Mouse (Mus musculus) embryonic facial prominence, embryonic 15.5 days (tissue): ENCODE results near the gene Cdk17. TPM values are rescaled to one million over a fixed set of nuclear protein-coding genes. Genes with fewer than 3 reads are reported as not detected.

Source experiments
- ATAC-seq: fragments of 200-750 bp; cut with Nextera tagmentation; 2 replicates; pipeline ENCODE4 v1.8.0; 2017; ENCODE audit warnings: low read depth, moderate TSS enrichment; ENCODE audit not compliant: insufficient number of reproducible peaks, low FRiP score, low TSS enrichment
- H3K27ac ChIP-seq: fragments of 300-500 bp; sonication (generic); replicated peaks from 2 replicates; pipeline ENCODE4 v1.5.1; 2015; ENCODE audit warnings: mild to moderate bottlenecking, inconsistent platforms
- H3K27me3 ChIP-seq: fragments of 300-500 bp; sonication (generic); 2 replicates; pipeline ENCODE4 v1.6.1; 2015; ENCODE audit warnings: inconsistent platforms
- H3K36me3 ChIP-seq: fragments of 300-500 bp; sonication (generic); 2 replicates; pipeline ENCODE4 v1.6.1; 2015; ENCODE audit warnings: mild to moderate bottlenecking, inconsistent platforms
- H3K4me1 ChIP-seq: fragments of 300-500 bp; sonication (generic); 2 replicates; pipeline ENCODE4 v1.6.1; 2015; ENCODE audit warnings: inconsistent platforms
- H3K4me2 ChIP-seq: fragments of 300-500 bp; sonication (generic); replicated peaks from 2 replicates; pipeline ENCODE4 v1.6.1; 2015; ENCODE audit warnings: mild to moderate bottlenecking, inconsistent platforms
- H3K4me3 ChIP-seq: fragments of 300-500 bp; sonication (generic); replicated peaks from 2 replicates; pipeline ENCODE4 v1.5.1; 2015; ENCODE audit warnings: mild to moderate bottlenecking, inconsistent platforms
- H3K9ac ChIP-seq: fragments of 300-500 bp; sonication (generic); 2 replicates; pipeline ENCODE4 v1.6.1; 2015; ENCODE audit warnings: inconsistent platforms
- H3K9me3 ChIP-seq: fragments of 300-500 bp; sonication (generic); replicated peaks from 2 replicates; pipeline ENCODE4 v1.6.1; 2016; ENCODE audit warnings: inconsistent platforms
- WGBS: fragments of 180-500 bp; shearing (Covaris S2); methylation state at CpG from one replicate; pipeline ENCODE4 v1.1.7; 2015; 5-methylcytosine and 5-hydroxymethylcytosine counted together
- polyA plus RNA-seq: library from polyadenylated mRNA; unstranded; fragments of >200 nt; fragmentation: Nextera tagmentation; extraction: Ambion mirVana; gene quantifications from 2 replicates; pipeline ENCODE4 v1.2.1, GENCODE M21; 2015

Gene Cdk17
- polyA plus RNA-seq, 1 experiment from 2014 or later = 16.8 TPM

DNA sequence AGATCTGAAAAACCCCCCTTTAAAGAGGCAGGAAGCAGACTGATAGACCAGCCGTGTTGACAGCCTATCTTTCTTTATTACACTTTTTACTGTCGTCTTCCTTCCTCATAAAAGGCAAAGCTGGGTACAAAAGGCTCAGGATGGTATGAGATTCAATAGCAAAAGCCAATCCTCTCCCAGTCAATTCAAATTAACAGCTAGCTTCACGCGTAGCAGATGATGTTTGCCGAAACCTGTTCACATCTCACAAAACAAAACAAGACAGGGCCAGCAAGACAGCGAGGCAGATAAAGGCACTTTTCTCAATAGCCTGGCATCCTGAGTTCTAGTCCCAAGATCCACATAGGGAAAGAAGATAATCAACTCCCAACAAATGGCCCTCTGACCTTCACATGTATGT, 128.7 kb downstream of the Cdk17 start:
- ATAC-seq = no peak
- Histone ChIP-seq H3K27me3 (no peaks in the 10 kb centered on the region), H3K9ac (no peak overlapping the region), H3K27ac (no peak overlapping the region), H3K4me1 (peaks cover 26% of the 10 kb centered on the region), H3K4me3 (no peak overlapping the region), H3K36me3 (peaks cover 2% of the 10 kb centered on the region; the same call in 1 of the 2 replicates), H3K4me2 (no peak overlapping the region), H3K9me3 (no peaks in the 10 kb centered on the region)
- WGBS = 71% methylated on average over 6 of the region's 6 CpGs

DNA sequence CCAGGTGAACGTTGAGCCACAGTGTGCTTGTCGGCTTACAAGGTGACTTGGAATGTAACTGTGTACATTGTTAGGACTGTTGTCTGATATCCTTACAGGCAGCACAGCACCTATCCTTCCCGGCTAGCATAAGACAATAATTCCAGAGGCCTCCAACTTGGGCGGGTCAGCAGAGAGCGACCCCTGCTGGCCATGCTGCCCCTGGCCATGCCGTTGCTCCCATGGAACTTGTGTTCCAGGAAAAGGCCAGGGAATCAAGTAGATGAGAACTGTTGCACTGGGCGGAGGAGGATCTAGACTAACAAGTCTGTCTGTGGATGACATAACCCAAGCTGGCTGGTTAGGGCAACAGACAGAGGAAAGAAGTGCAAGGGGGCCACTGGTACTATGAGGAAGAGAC, 130.7 kb downstream of the Cdk17 start:
- Histone ChIP-seq H3K4me2 (no peak overlapping the region), H3K4me3 (no peak overlapping the region), H3K9me3 (no peaks in the 10 kb centered on the region), H3K27me3 (no peaks in the 10 kb centered on the region), H3K4me1 (peaks cover 37% of the 10 kb centered on the region), H3K27ac (no peak overlapping the region), H3K36me3 (no peaks in the 10 kb centered on the region), H3K9ac (no peak overlapping the region)
- no peak for ATAC-seq
- WGBS = 42% methylated on average over 7 of the region's 7 CpGs

DNA sequence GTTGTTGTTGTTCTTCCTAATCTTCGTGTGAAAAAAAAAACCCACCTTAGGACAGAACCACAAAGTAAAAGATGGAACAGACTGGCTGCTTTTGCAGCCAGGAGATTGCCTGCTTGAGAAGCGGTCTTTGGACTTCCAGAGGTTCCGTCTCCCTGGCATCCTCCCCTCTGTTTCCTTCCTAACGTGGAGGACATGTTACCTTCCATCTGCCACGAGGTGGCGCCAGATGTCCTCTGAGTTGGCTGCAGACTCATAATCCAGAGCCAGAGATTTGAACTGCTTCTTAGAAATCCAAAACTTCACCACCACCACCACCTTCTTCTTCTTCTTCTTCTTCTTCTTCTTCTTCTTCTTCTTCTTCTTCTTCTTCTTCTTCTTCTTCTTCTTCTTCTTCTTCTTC, 131.2 kb downstream of the Cdk17 start:
- 6% methylated on average over 6 of the region's 6 CpGs for WGBS
- no peaks in the 10 kb centered on the region for H3K9me3 ChIP-seq
- H3K4me1 ChIP-seq = peaks cover 32% of the 10 kb centered on the region
- no peak overlapping the region for H3K4me2 ChIP-seq
- H3K36me3 ChIP-seq = no peaks in the 10 kb centered on the region
- no peak overlapping the region for H3K9ac ChIP-seq
- ATAC-seq = no peak
- H3K27ac ChIP-seq = no peak overlapping the region
- no peaks in the 10 kb centered on the region for H3K27me3 ChIP-seq
- no peak overlapping the region for H3K4me3 ChIP-seq

DNA sequence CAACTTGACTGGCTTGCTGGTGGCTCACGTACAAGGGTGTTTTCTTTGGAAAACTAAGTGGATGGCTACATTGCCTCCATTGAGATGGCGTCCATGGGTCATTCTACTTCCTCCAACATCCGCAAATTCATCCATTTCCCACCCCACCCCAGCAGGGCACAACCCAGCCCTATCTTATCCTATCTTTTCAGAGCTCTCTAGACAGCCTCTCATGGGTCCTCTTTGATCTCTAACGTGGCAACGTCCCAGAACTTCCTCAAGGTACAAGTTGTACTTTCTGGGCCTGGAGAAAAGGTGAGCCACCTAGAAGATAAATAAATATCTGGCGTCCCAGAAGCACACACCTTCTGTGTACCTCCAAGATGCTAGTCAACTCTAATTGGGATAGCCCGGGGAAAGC, 132.9 kb downstream of the Cdk17 start:
- no peak overlapping the region for H3K9ac ChIP-seq
- no peak overlapping the region for H3K4me2 ChIP-seq
- ATAC-seq = no peak

GRCm38 (mm10) chr10:93294547-93295219, 134.0 kb downstream of the Cdk17 start:
- Histone ChIP-seq H3K36me3 (no peaks in the 10 kb centered on the region), H3K27ac (no peak overlapping the region), H3K4me2 (peak overlapping the region; percentile 21; the same call in 1 of the 2 replicates), H3K27me3 (no peaks in the 10 kb centered on the region), H3K4me3 (no peak overlapping the region), H3K9me3 (no peaks in the 10 kb centered on the region), H3K9ac (no peak overlapping the region), H3K4me1 (peaks cover 37% of the 10 kb centered on the region)
- 32% methylated on average over 20 of the region's 20 CpGs for WGBS
- no peak for ATAC-seq

More for the DNA sequence above, 132.9 kb downstream of the Cdk17 start:
- no peaks in the 10 kb centered on the region for H3K36me3 ChIP-seq
- H3K4me1 ChIP-seq = peaks cover 29% of the 10 kb centered on the region
- H3K27me3 ChIP-seq = no peaks in the 10 kb centered on the region
- WGBS = 60% methylated on average over 7 of the region's 7 CpGs
- no peak overlapping the region for H3K27ac ChIP-seq
- no peaks in the 10 kb centered on the region for H3K9me3 ChIP-seq
- H3K4me3 ChIP-seq = no peak overlapping the region

- H3K27ac ChIP-seq = peak overlapping the region; percentile 17; the same call in 1 of the 2 replicates
- no peak overlapping the region for H3K4me3 ChIP-seq
- no peak overlapping the region for H3K4me2 ChIP-seq
- ATAC-seq = no peak
- no peaks in the 10 kb centered on the region for H3K9me3 ChIP-seq
- H3K27me3 ChIP-seq = no peaks in the 10 kb centered on the region
- peaks cover 37% of the 10 kb centered on the region for H3K4me1 ChIP-seq
- 31% methylated on average over 5 of the region's 5 CpGs for WGBS
- H3K36me3 ChIP-seq = no peaks in the 10 kb centered on the region
- H3K9ac ChIP-seq = no peak overlapping the region
These were observed 137.1 kb downstream of the Cdk17 start for GRCm38 (mm10) chr10:93297774-93298173.

- Histone ChIP-seq H3K9ac (no peak overlapping the region), H3K4me2 (no peak overlapping the region), H3K4me3 (no peak overlapping the region), H3K27me3 (no peaks in the 10 kb centered on the region), H3K4me1 (peaks cover 37% of the 10 kb centered on the region), H3K36me3 (no peaks in the 10 kb centered on the region), H3K9me3 (no peaks in the 10 kb centered on the region), H3K27ac (peak overlapping the region; percentile 17; the same call in 1 of the 2 replicates)
- 0 out of 2 replicates have a peak, but pooled peaks have one; percentile 30 for ATAC-seq
- WGBS = 35% methylated on average over 7 of the region's 7 CpGs
These were observed 137.5 kb downstream of the Cdk17 start for GRCm38 (mm10) chr10:93298208-93298607.

- Histone ChIP-seq H3K4me2 (no peak overlapping the region), H3K27me3 (no peaks in the 10 kb centered on the region), H3K9ac (no peak overlapping the region), H3K27ac (no peak overlapping the region), H3K9me3 (no peaks in the 10 kb centered on the region), H3K4me1 (peaks cover 32% of the 10 kb centered on the region), H3K36me3 (no peaks in the 10 kb centered on the region), H3K4me3 (no peak overlapping the region)
- no peak for ATAC-seq
- WGBS = 77% methylated on average over 8 of the region's 8 CpGs
These were observed 141.2 kb downstream of the Cdk17 start for GRCm38 (mm10) chr10:93301831-93302230.

DNA sequence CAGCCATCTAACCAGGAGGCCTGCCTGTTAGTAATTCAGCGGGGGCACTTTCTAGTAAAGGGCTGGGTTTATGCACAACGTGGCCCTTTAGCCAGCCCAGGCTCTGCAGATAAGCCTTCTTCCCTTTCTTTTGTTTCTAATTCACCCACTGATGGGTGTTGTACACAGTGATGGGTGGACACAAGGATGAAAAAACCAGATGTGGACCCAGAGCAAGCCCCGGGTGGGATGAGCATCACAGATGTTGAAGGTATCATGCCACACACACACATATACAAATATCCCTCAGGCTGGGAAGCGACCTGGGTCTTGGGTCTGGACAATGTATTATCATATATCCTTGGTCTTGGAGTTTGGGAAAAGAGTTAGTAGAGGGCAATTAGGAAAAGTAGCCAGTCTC, 142.6 kb downstream of the Cdk17 start:
- Histone ChIP-seq H3K4me2 (no peak overlapping the region), H3K9ac (no peak overlapping the region), H3K4me3 (no peak overlapping the region), H3K4me1 (peaks cover 28% of the 10 kb centered on the region), H3K36me3 (no peaks in the 10 kb centered on the region), H3K27me3 (no peaks in the 10 kb centered on the region), H3K9me3 (no peaks in the 10 kb centered on the region), H3K27ac (0 out of 2 replicates have a peak overlapping the region, but pooled peaks have one; percentile 13)
- no peak for ATAC-seq
- 71% methylated on average over 4 of the region's 4 CpGs for WGBS

GRCm38 (mm10) chr10:93305946-93306345, 145.3 kb downstream of the Cdk17 start:
- Histone ChIP-seq H3K4me2 (no peak overlapping the region), H3K36me3 (no peaks in the 10 kb centered on the region), H3K9me3 (no peaks in the 10 kb centered on the region), H3K27ac (no peak overlapping the region), H3K9ac (no peak overlapping the region), H3K4me1 (peaks cover 23% of the 10 kb centered on the region), H3K27me3 (no peaks in the 10 kb centered on the region), H3K4me3 (no peak overlapping the region)
- no peak for ATAC-seq
- 35% methylated on average over 6 of the region's 6 CpGs for WGBS

DNA sequence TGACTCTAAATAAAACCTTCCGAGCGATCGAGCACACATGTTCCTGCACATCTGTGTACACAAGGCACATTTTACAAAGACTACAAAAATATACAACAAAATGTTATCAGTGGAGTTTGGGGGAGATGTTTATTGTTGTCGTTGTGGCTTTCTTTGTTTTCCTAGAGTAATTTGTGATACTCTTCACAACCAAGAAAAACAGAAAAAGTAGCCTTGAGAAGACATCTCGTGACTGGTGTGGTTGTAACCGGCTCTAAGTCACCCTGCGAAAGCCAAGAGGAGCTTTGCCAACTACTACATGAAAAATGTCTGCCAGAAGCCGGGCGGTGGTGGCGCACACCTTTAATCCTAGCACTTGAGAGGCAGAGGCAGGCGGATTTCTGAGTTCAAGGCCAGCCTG, 145.7 kb downstream of the Cdk17 start:
- Histone ChIP-seq H3K27ac (no peak overlapping the region), H3K4me2 (no peak overlapping the region), H3K27me3 (no peaks in the 10 kb centered on the region), H3K36me3 (no peaks in the 10 kb centered on the region), H3K9me3 (no peaks in the 10 kb centered on the region), H3K9ac (no peak overlapping the region), H3K4me1 (peaks cover 23% of the 10 kb centered on the region), H3K4me3 (no peak overlapping the region)
- 74% methylated on average over 11 of the region's 11 CpGs for WGBS
- ATAC-seq = no peak
